In the genomic region with DNA sequence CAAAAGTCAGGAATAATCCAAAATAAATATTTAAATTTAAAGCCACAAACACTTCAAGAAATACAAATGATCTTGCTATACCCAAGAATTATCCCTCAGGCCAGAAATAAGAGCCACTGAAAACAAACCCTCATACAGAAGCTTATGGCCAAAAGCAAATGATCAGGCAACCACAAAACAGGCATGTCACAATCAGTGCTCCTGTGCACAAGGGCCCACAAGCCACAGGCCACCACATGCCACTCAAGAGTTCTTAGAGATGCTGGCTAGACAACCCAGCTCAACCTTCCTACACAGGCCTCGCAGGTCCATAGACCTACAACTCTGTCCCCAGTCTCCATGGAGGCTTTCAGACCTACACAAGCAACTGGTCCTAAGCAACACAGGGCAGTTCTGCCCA, we compare ENCODE assay signal across 11 mouse cellular contexts.
DNase-seq lines count a peak whose midpoint lies in the region; ATAC-seq and TF ChIP-seq lines count a peak whose summit lies in the region.
"Had no signal": no experiment of that assay in that cellular context is flagged by ENCODE, and none has a peak within 500 bp of the region (broad histone marks: within the 10 kb centered on the region; RNA-seq: fewer than 3 reads in every experiment).

No protein-coding gene starts in this region.

- TF ChIP-seq CTCF in lung, postnatal 0 days (IDR thresholded peaks at IDR 0.05) = no peak

- no peak for DNase-seq in heart, adult 18-20 months
- DNase-seq in 3134 (ENCODE audit: extremely low read depth, insufficient read length, low spot score) (peak; percentile 48), 416B (ENCODE audit: low read depth) (peak; percentile 36)
- no peak for DNase-seq in lung, postnatal 0 days (ENCODE audit: low spot score)
- no peak for DNase-seq in layer of hippocampus, postnatal 14 days (ENCODE audit: low spot score in 2 of 2)
- no peak for DNase-seq in adrenal gland, postnatal 25 days
- DNase-seq: cerebellum, adult 11-12 months; left cerebral cortex, postnatal 4 days had no signal

- no peak for TF ChIP-seq EP300 in lung, postnatal 0 days (IDR thresholded peaks at IDR 0.05)

- peaks cover 32% of the 10 kb centered on the region for H3K36me3 ChIP-seq in heart, embryonic 16.5 days (ENCODE audit: control insufficient read depth, insufficient read depth)
- H3K36me3 ChIP-seq in lung, postnatal 0 days (ENCODE audit: insufficient read depth, low read length) = peaks cover 47% of the 10 kb centered on the region

- no peaks in the 10 kb centered on the region for H3K9me3 ChIP-seq in heart, embryonic 16.5 days (replicated peaks; ENCODE audit: control insufficient read depth, low read length)
- H3K9me3 ChIP-seq in lung, postnatal 0 days (ENCODE audit: low read length) = no peaks in the 10 kb centered on the region
- H3K9me3 ChIP-seq: forebrain, embryonic 13.5 days; megakaryocyte, embryonic 14.5 days had no signal

- H3K4me3 ChIP-seq in heart, embryonic 16.5 days (ENCODE audit: low read length) = no peak overlapping the region
- H3K4me3 ChIP-seq in lung, postnatal 0 days (ENCODE audit: low read depth, low read length) = no peak overlapping the region
- H3K4me3 ChIP-seq: forebrain, embryonic 13.5 days; megakaryocyte, embryonic 14.5 days had no signal

- H3K4me1 ChIP-seq in heart, embryonic 16.5 days (ENCODE audit: control insufficient read depth, insufficient read depth, low read length) = peaks cover 90% of the 10 kb centered on the region
- H3K4me1 ChIP-seq in lung, postnatal 0 days (ENCODE audit: insufficient read depth, low read depth, low read length) = peaks cover 60% of the 10 kb centered on the region

- H3K27me3 ChIP-seq in heart, embryonic 16.5 days (ENCODE audit: control insufficient read depth, insufficient read depth, low read length) = no peaks in the 10 kb centered on the region
- H3K27me3 ChIP-seq in lung, postnatal 0 days (replicated peaks; ENCODE audit: insufficient read depth, low read length) = no peaks in the 10 kb centered on the region
- H3K27me3 ChIP-seq: forebrain, embryonic 13.5 days had no signal

- H3K4me2 ChIP-seq in heart, embryonic 16.5 days (ENCODE audit: low read depth, low read length) = peak overlapping the region; percentile 74; the same call in 1 of the 2 replicates
- no peak overlapping the region for H3K4me2 ChIP-seq in lung, postnatal 0 days (replicated peaks; ENCODE audit: low read depth, low read length)
- H3K4me2 ChIP-seq: forebrain, embryonic 13.5 days had no signal

- no peak for ATAC-seq in heart, embryonic 16.5 days (replicated peaks; ENCODE audit: extremely low read depth, insufficient read depth, low FRiP score)
- no peak for ATAC-seq in lung, postnatal 0 days
- ATAC-seq: forebrain, embryonic 13.5 days had no signal

- peak overlapping the region; percentile 92 for H3K27ac ChIP-seq in heart, embryonic 16.5 days (ENCODE audit: low read length)
- peak overlapping the region; percentile 63 for H3K27ac ChIP-seq in lung, postnatal 0 days (ENCODE audit: low read length)
- H3K27ac ChIP-seq: forebrain, embryonic 13.5 days had no signal

- H3K9ac ChIP-seq in heart, embryonic 16.5 days (ENCODE audit: low read length) = peak overlapping the region; percentile 18; the same call in 1 of the 2 replicates
- H3K9ac ChIP-seq in lung, postnatal 0 days (replicated peaks; ENCODE audit: low read depth) = 0 out of 2 replicates have a peak overlapping the region, but pooled peaks have one; percentile 19
- H3K9ac ChIP-seq: forebrain, embryonic 13.5 days had no signal

- 63% methylated on average over 1 of the region's 1 CpGs for WGBS in heart, embryonic 16.5 days
- 69% methylated on average over 1 of the region's 1 CpGs for WGBS in lung, postnatal 0 days

Comparison
In these comparisons a context has a peak if more than half of its experiments do, and no peak if none do; other contexts are left out.
1. DNase-seq: peak in 3134 (single experiment) and 416B (single experiment); none in heart, adult 18-20 months (0 of 2), lung, postnatal 0 days (single experiment), layer of hippocampus, postnatal 14 days (0 of 2) and adrenal gland, postnatal 25 days (single experiment).